Mouse (Mus musculus) megakaryocyte, adult 5-6 weeks (primary cell): Measurements from ENCODE around the gene Eif4g3. TPM values are rescaled to one million over a fixed set of nuclear protein-coding genes. Genes with fewer than 3 reads are reported as not detected.

ENCODE experiments used
- ATAC-seq: 2 replicates; pipeline ENCODE4 v1.8.0; 2016; ENCODE audit warnings: mild to moderate bottlenecking, inconsistent platforms; ENCODE audit not compliant: poor library complexity, severe bottlenecking
- total RNA-seq, 2 experiments: library from RNA; stranded (forward) in 1 of 2; stranded (reverse) in 1 of 2; fragments of 153-499, 151-499 nt in 1 of 2; fragments of 221-1000, 200-1000 nt in 1 of 2; gene quantifications; 2 replicates each; pipeline versions ENCODE4 v1.2.3 to v1.2.4; 2015 to 2017

Gene Eif4g3
- total RNA-seq, 2 experiments from 2014 or later = 47.6 to 65.6 TPM

GRCm38 (mm10) chr4:138147176-138147575 lies 154.4 kb downstream of the Eif4g3 start:
- ATAC-seq = no peak

GRCm38 (mm10) chr4:138149977-138150376 lies 157.2 kb downstream of the Eif4g3 start:
- ATAC-seq = no peak

GRCm38 (mm10) chr4:138151226-138151625 lies 158.4 kb downstream of the Eif4g3 start:
- no peak for ATAC-seq

GRCm38 (mm10) chr4:138153980-138154379 lies 161.2 kb downstream of the Eif4g3 start:
- ATAC-seq = 0 out of 2 replicates have a peak, but pooled peaks have one; percentile 35

GRCm38 (mm10) chr4:138160918-138161317 lies 168.1 kb downstream of the Eif4g3 start:
- no peak for ATAC-seq

GRCm38 (mm10) chr4:138161550-138161949 lies 168.7 kb downstream of the Eif4g3 start:
- ATAC-seq = no peak

GRCm38 (mm10) chr4:138163836-138164235 lies 171.0 kb downstream of the Eif4g3 start:
- ATAC-seq = no peak

GRCm38 (mm10) chr4:138164860-138165259 lies 172.0 kb downstream of the Eif4g3 start:
- ATAC-seq = no peak

- ATAC-seq = no peak
Observed at GRCm38 (mm10) chr4:138166519-138166918, 173.7 kb downstream of the Eif4g3 start.

- ATAC-seq = no peak
Observed at GRCm38 (mm10) chr4:138168162-138168561, 175.3 kb downstream of the Eif4g3 start.

- ATAC-seq = no peak
Observed at GRCm38 (mm10) chr4:138169420-138169819, 176.6 kb downstream of the Eif4g3 start.

- no peak for ATAC-seq
Observed at GRCm38 (mm10) chr4:138172686-138173085, 179.9 kb downstream of the Eif4g3 start.

- peak; percentile 56 for ATAC-seq
Observed at GRCm38 (mm10) chr4:138179391-138179790, 186.6 kb downstream of the Eif4g3 start.

GRCm38 (mm10) chr4:138180719-138181118 lies 187.9 kb downstream of the Eif4g3 start:
- 0 out of 2 replicates have a peak, but pooled peaks have one; percentile 36 for ATAC-seq

GRCm38 (mm10) chr4:138184056-138184455 lies 191.2 kb downstream of the Eif4g3 start:
- ATAC-seq = no peak

GRCm38 (mm10) chr4:138184573-138184981 lies 191.8 kb downstream of the Eif4g3 start:
- ATAC-seq = peak; percentile 38

- no peak for ATAC-seq
Observed at GRCm38 (mm10) chr4:138185961-138186360, 193.1 kb downstream of the Eif4g3 start.

- ATAC-seq = no peak
Observed at GRCm38 (mm10) chr4:138187995-138188394, 195.2 kb downstream of the Eif4g3 start.

GRCm38 (mm10) chr4:138192561-138192960 lies 199.7 kb downstream of the Eif4g3 start:
- ATAC-seq = no peak

- no peak for ATAC-seq
Observed at GRCm38 (mm10) chr4:138200769-138201168, 207.9 kb downstream of the Eif4g3 start.

- ATAC-seq = no peak
Observed at GRCm38 (mm10) chr4:138201696-138202095, 208.9 kb downstream of the Eif4g3 start.

- no peak for ATAC-seq
Observed at GRCm38 (mm10) chr4:138210116-138210515, 217.3 kb downstream of the Eif4g3 start.

- no peak for ATAC-seq
Observed at GRCm38 (mm10) chr4:138213861-138214260, 221.0 kb downstream of the Eif4g3 start.
